Mouse (Mus musculus) cerebellum, postnatal 36 days (tissue): Measurements from ENCODE around the gene Map7d1.

Experiments used
- DNase-seq, 2 experiments: peaks; one replicate each; pipeline ENCODE4 v3.0.0; 2021 to 2022; ENCODE audit warnings: mixed read lengths in 2 of 2

The Map7d1 gene

DNA sequence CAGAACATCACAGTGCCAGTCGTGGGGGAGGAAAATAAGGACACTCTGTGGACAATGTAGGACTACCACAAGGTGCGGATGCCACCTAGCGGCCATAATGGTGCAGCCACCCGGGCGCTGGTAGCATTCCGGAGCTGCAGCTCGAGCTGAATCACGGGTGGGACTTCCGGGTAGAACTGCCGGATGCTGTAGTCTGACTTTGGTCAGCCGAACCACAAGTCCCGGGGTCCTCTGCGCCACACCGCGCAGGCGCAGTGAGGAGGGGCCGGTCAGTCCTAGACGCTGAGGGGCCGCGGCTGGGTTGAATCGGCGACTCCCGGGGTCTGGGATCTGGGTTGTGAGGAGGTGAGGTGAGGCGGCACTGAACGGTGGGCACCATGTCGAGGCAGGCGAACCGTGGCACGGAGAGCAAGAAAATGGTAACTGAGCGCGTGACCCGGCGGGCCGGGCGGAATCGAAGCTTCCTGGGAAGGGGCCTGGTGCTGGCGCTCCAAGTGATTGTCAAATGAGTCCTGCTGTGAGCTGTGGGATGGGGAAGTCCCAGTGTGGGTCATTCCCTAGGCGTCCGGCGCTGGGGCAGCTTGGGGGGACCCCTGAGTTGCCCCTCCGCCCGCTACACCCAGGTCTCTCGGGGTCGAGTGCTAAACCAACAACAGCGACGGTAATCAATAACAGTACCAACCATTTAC lies 6.1 kb upstream of the Map7d1 start, which contains the start of gene Trappc3:
Gene Trappc3 (plus strand): TSS at position 207 of the 689 bp plus-strand sequence.
- DNase-seq: peak; percentile 100

DNA sequence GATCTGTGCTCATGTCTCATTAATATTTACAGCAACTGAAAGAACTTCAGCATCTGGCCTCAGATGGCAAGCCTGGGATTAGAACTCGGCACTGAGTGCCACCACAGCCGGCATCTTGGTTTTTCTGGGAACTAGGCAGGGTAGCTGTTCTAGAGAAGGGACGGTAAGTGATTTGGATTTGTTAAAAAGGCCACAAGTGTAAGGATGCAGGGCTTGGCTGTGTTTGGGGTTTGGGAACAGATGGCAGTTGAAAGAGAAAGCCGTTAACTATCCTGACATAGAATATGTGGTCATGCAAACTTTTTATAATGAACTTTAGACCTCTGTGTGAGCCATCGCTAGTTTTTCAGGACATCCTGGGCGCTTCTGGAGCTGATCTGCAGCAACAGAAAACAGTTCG lies 5.5 kb upstream of the Map7d1 start:
- DNase-seq: no peak

DNA sequence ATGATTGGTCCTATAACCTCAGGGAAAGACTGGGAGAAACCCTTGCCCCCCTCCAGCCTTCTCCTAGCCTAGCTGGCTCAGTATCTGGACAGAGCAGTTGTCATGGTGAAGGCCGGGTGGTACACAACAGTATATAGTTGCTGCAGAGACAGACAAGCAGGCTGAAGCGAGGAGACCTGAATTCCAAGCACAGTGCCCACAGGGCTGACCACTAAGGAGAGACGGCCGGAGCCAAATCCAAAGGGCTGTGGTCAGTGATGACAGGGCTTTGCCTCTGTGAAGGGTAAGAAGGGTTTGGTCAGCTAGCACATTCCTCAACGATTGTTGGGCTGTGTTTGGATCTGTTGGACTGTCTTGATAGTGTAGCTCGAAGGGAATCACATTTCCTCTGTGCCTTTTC lies 5.1 kb upstream of the Map7d1 start:
- DNase-seq: no peak

DNA sequence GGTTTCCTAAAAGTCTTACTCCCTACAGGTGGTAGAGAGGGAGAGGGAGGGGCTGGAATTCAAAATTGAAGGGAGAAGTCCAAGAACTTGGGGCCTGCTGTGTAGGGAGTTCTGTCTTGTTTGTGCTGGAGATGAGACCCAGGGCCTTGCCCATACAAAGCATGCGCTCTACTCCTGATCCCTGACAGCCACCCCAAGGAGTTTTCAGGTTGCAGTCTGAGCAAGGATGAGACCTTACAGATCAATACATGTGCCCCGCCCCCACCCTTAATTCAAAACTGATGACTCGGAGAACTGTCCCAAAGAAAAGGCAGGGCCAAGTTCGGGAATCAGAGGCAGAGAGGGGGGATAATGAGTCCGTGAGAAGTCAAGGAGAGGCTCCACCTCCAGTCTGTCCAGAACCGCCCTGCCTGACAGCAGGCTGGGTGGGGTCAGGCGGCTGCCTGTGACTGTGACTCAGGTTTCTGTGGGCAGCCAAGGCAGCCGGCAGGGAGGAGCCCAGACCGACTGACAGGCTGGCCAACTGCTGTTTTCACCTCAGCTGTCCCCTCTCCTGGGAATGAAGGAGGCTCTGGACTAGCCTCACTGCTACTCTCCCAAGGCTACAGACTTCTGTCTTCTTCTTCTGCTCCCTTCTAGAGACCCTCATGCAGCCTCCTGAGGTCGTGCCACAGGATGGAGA lies 4.5 kb upstream of the Map7d1 start:
- DNase-seq: peak in 1 of 2 experiments; percentile 68

DNA sequence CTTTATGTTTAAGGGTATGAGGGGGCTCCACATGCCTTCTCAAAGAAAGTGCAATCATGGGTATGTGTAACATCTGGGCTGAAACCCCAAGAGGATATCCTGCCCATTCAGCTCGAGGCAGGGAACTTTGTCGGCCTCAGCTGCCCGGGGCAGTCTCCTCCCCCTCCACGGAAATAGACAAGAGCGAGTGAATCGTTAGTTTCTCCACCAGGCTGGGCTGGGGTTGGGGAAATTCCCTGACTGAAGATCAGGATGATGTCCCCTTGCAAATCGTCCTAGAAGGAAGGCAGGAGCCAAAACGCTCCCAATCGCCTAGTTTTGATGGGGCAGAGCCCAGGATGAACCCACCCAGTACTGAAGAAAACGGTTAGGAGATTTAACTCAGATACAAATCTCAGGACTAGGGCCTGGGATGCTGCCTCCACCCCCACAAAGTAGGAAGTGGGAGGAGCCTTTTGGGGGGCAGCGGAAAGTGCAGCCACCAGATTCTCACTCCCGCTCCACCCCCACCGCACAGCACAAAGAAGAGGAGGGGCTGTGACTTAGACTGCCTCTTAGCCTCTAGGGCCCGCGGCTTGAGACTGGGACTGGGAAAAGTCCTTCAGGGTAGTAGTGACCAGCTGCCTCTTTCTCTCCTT lies 3.5 kb upstream of the Map7d1 start:
- DNase-seq: no peak

DNA sequence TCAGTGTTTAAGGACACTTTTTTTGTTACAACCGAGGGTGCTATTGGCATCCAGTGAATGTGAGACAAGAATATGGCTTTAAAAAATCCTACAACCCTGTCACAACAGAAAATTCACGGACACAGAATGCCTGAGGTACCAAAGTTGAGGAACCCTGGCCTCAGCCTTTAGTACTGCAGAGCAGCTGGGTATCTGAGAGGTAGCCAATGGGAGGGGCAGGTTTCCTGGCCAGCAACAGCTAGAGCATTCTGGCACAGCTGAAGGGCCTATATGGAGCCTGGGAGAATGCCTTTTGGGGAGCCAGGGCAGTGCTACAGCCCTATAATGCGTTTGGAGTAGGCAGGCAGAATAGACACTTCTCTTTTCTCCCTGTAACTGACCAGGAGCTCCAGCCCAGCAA lies 2.9 kb upstream of the Map7d1 start:
- no peak for DNase-seq

DNA sequence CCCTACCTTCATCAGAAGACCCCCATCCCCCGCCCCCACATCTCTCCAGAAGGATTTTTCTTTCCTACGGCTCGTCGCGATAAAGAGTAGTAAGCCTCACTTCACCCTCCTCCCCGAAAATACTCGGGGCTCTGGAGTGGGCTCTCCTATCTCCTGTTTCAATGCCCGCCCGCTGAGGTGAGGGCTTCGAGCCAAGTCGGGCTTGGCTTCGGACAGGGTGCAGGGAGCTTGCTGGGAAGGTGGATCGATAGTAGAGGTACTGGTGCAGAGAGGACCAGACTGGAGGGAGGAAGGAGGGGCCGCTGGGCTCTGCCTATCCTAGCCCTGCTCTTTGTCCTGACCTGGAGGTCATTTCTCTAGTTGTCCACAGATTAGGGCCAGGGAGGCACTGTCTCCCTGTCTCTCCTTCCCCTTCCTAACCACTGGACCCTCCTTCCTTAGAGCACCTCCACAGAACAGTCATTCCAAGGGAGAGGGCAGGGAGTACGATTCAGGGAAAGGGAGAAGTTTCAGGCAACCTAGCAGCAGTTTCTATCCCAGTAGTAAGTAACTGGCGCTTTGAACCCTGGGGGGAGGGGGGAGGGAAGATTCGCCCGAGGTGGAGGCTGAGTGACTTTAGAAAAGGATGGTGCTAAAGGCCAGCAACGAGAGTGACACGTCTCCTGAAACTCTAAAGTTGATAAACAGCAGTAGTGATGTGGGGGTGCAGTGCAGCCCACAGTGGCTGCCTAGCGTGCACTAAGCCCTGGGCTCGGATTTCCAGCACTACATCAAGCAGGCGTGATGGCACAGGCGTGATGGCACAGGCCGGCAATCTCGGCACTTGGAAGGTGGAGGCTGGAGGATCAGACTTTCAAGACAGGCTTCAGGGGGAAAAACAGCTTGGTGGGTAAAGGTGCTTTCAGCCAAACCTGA lies 1.1 kb upstream of the Map7d1 start:
- DNase-seq: peak; percentile 65 to 69

DNA sequence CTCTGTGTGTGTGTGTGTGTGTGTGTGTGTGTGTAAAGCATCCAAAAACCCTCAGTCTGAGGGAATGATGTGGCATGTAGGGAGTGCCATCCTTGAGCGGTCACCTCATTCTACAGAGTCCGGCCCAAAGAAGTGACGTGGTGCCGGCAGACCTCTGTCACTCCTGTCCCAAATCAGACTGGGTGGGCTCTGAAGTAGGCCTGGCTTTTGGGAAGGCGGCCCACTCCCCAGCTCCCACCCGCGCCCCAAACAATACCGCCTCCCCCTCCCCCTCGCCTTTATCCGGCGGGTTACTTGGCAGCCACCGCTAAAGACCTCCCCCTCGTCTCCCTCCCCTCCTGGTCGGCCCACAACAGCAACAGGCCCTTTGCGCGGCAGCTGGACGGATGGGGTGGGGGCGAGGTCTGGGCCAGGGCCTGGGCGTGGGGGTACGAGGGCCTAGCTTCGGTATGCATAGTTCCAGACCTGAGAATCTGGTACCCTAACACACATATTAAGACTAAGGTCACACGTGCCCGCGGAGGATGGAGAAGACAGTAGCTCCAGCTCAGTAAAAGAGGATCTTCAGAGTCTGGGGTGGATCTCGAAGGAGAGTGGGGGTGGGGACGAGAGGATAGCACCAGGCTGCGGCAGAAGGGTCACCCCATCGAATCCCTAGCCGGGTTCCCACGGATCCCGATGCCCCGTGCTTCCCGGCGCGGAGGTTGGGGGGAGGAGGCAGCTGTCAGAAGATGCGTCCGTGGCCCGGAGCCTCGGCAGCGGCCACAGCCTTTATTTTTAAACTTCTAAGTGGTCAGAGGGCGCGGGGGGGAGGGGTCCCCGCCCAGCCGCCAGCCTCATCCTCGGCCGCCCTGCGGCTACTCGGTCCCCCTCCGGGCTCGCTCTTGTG lies 786 bp downstream of the Map7d1 start:
- DNase-seq: peak in 1 of 2 experiments; percentile 44

DNA sequence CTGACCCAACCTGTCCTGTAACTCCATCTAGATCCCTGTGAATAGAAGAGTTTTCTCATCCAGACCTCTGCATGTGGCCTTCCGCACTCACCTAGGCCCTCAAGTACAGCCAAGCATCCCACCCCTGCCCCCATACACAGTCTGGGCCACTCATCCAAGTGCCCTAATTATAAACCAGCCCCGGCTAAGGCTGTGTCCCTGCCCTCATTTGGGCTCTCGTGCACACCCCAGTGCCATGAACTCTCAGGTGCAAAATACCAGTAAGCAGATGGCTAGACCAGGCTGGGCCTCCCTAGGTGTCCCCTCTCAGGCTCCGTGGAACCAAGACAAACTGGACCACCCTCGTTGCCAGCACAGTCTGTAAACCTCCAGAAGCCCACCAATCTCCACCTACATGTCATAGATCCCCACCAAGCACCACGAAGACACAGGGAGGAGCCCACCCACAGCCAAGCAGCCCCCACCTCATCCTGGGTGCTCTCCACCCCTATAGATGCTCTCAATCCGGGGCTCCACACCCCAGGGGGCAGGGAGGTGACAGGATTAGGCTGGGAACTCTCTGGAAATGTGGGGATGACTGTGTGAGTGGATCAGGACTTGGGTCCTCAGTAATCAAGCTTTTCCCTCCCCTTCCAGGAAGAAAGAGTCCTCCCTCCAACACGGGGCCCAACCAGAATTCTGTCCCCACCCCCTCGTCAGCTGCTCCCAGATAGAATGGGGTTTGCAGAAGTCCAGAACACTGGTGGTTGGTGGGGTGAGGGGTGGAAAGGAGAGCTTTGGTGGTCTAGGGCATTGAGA lies 1.6 kb downstream of the Map7d1 start:
- peak; percentile 67 to 68 for DNase-seq

DNA sequence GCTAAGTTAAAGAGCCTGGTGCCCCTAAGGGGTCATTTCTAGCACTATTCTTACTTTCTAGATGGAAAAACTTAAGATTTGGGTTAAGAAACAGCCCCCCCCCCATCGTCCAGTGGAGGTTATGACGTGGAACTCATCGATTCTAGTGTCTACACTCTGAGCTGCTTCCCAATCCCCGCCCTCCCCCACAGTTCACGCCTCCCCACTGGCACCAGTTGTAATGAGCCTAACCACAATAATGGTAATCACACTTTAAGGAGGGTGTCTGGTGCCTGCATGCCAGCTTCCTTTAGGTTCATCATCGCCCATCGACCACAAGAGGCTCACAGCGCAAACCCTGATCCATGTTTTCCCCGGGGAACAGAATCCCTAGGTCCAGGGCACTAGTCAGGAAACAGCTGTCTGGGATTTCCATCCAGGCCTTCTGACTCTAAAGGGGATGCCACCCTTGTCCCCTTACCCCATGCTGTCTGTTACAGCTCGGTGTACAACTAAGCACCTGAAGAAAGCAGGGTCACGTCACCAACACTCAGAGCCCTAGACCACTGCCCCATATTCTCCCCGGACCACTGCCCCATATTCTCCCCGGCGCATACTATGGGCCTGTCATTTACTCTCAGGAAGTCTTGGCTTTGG lies 2.4 kb downstream of the Map7d1 start:
- DNase-seq: no peak

DNA sequence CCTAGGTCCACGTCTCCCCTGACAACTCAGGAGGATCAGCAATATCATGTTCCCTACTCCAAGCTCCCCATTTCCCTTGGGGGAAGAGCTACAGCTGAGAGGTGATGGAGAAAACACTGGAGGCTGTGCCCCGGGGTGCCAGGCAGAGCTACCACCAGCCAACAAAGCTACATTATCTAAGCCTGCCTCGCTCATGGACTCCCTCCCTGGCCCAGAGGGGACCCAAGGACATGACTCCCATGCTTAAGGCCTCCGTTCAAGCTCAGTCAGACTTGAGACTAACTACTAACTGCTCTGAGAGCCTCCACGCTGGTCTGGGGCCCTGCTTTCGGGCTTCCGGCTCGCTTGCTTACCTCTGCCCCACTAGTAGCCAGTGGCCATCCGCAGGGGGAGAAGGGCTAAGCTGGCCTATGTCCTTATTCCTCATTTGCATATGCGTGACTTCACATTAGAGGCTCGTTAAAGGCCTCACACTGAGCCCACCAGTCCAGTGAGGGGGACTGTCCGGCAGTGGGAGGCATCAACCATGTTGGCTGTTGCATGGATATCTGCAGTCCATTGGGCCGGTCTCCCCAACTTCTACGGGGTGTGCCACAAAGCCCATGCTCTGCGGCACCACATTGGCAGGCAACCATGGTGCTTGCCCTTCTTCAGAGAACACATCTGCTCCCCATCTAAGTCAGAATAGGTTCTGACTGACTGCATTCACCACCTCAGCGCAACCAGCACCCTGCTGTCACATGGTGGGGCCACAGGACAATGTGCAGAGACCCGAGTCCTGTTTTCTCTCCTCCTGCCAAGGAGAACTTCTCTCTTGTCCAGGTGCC lies 3.5 kb downstream of the Map7d1 start:
- DNase-seq: no peak

DNA sequence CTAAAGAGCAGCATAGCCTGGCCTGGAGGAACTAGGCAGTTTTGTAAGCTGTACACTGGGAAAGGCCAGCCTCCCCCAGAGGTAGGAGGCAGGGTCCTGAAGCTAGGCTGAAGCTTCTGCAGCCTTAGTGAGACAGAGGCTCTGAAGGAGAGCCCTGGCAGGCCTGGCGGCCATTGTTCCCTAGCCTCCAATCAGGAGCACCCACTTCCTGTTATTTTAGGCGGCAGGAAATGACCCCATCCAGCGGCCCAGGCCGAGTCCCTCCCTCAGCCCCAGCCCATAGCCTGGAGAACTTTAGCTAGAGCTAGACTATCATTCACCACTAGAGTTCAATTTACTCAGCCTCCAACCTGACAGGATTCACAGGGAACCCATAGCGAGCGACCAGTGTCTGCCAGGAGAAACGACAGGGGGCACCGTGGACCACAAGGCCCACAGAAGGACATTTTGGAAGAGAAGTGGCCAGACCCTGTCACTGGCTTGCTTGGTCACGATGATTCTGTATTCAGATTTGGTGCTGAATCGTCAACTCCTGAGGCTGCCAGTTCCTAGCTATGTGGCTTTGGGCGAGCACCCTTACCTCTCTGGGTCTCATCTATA lies 4.4 kb downstream of the Map7d1 start:
- DNase-seq: no peak

DNA sequence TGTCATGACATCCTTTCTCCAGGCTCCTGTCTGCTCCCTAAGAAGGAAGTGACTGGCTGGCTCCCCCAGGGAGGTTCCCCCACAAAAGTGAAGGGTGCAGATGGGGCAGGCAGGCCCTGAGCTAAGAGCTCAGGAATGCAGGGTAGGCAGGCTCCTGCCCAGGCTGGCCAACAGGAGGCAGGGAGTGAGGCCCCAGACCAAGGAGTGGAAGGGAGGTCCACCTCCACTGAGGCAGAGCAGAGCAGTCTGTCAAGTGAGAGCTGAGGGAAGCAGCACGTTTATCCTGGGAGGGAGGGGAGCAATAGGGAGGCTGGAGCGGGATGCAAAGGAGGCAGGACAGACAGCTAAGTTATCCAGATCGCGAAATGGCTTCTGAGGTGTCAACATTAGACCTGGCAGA lies 5.5 kb downstream of the Map7d1 start:
- DNase-seq: no peak

DNA sequence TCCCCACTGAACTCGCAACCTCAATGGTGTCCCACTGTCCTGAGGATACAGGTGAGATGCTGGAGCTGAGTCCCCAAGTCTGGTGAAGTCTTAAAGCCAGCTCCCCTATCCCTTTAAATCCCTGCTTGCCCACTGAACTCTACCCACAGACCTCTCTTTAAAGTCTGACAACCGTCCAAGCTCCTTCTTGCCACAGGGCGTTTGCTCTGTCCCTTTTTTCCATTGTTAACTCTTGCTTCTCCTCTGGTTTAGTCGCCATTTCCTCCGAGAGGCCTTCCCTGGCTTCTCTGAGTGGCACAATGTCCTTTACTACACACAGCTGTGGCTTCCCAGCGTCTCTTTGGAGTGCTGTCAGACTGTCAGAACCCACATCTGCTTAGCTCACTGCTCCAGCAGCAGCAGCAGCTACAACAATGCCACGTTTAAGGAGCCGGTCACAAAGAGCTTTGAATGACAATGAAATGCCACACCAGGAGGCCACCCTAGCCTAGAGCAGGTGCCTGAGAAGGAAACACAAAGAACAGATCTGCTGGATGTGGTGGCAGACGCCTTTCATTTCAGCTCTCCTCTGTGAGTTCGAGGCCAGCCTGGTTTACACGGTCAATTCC lies 7.8 kb downstream of the Map7d1 start:
- no peak for DNase-seq

DNA sequence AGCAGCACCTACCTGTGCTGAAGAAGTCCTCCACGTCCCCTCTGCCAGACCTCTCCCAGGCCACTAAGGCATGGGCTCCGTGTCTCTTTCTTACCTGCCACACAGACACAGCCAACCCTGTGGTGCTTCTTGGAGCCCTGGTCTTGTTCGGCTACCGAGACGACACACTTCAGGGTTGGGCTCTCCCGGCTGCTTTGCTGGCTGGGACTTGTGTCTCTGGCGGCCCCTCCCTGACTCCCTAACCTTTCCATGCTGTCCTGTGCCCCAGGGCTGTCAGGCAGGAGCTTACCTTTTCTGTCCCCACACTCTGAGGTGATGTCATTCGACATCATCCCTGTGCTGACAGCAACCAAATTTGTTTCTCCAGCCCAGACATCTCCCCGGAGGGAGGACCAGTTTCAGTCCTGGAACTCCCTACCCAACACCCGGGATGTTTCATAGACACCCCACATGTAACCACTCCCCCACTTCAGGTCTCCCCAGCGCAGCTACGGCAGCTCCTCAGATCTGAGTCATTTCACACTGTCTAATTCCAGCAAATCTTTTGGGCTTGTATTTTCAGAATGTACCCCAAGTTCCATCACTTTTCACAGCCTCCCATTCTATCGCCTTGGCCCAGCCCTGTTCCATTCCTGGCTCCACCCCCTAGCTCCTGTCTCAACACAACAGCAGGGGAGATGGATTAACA lies 9.8 kb downstream of the Map7d1 start:
- no peak for DNase-seq

DNA sequence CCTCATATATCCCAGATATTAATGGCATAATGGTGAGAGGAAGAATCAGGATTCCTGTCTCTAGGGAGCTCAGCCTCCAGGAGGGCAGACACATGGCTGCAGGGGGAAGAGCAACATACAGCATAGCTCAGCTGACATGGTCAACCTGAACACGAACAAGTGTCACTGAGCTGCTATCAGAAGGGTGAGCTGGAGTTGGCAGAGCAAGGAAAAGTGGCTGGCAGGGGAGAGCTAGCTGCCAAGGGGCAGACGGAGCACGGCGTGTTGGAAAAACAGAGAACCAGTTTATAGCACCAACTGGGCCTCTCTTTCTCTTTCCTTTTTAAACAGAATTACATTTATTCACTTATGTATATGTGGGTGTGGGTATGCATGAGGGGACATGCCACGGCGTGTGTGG lies 13.6 kb downstream of the Map7d1 start:
- DNase-seq: peak in 1 of 2 experiments; percentile 58

DNA sequence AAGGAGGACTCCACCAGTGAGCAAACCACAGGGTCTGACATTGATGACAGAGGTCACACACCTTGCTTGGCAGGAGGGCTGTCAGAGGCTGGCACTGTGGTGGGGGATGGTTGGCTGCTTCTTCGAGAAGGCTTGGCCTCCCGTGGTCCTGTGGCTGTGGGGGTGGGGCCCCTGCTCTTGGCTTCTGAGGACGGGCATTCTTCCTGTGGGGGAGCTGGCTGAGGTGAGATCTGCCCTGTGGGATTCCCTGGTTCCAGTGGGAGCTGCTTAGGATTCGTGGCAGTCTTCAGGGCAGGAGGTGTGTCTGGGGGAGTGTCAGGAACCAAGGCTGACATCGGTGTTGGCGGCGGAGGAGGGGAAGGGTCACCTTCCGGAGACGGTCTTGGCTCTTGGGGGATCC lies 14.2 kb downstream of the Map7d1 start:
- no peak for DNase-seq

DNA sequence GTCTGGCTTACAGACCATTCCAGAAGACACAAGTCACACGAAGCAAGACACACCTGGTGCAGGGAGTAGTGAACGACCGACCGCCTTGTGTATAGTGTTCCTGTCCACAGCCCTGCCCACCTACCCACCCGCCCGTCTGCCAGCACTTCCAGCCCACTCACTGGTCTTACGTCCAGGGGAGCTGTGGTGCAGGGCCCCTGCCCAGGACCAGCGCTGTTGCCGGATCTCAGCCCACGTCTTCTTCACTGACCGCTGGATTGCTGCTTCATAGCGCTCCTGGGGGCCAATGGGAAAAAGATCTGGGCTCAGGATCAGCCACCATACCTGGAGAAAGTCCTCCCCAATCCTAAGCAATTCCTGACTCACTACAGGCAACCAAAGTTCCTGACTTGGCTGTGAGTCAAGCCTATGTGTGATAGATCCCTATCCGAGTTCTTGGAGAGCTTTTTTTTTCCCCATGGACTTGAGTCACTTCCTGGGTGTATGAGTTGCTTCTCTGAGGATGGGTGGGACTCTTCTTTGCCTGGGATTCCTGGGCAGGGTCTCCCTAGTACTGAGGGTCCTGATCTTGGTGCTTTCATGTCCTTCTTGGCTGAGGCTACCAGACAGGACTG lies 16.2 kb downstream of the Map7d1 start:
- DNase-seq: peak in 1 of 2 experiments; percentile 7
